Comparison of ENCODE assay signal across 8 mouse cellular contexts in genomic region chr10:9754893-9755541, GRCm38 (mm10).
A peak's percentile ranks its signal among the peaks of the same experiment; 100 is the strongest.
DNase-seq lines count a peak whose midpoint lies in the region; ATAC-seq and TF ChIP-seq lines count a peak whose summit lies in the region.

No protein-coding gene starts in this region.

- H3K4me2 ChIP-seq in hindbrain, embryonic 15.5 days = no peak overlapping the region
- H3K4me2 ChIP-seq in midbrain, postnatal 0 days (ENCODE audit: low read depth, low read length, poor library complexity, severe bottlenecking) = no peak overlapping the region

- H3K9ac ChIP-seq in hindbrain, embryonic 15.5 days = no peak overlapping the region
- no peak overlapping the region for H3K9ac ChIP-seq in midbrain, postnatal 0 days (replicated peaks; ENCODE audit: low read length, poor library complexity, severe bottlenecking)

- intact Hi-C loops in left cerebral cortex, postnatal 14 days (cut with DNase I) = loop anchor here (10.0 kb wide), 1 partner anchor 960 kb away; no protein-coding TSS in a partner anchor

- H3K4me1 ChIP-seq in hindbrain, embryonic 15.5 days (replicated peaks) = no peaks in the 10 kb centered on the region
- no peaks in the 10 kb centered on the region for H3K4me1 ChIP-seq in midbrain, postnatal 0 days (ENCODE audit: insufficient read depth, low read length)

- 48% methylated on average over 3 of the region's 3 CpGs for WGBS in hindbrain, embryonic 15.5 days
- 44% methylated on average over 3 of the region's 3 CpGs for WGBS in midbrain, postnatal 0 days

- no peak overlapping the region for H3K4me3 ChIP-seq in hindbrain, embryonic 15.5 days
- no peak overlapping the region for H3K4me3 ChIP-seq in midbrain, postnatal 0 days (ENCODE audit: low read depth, low read length)

- peaks cover 8% of the 10 kb centered on the region for H3K36me3 ChIP-seq in hindbrain, embryonic 15.5 days
- peaks cover 7% of the 10 kb centered on the region; the same call in 1 of the 2 replicates for H3K36me3 ChIP-seq in midbrain, postnatal 0 days (ENCODE audit: insufficient read depth, low read length)

- peak; percentile 89 for TF ChIP-seq CTCF in midbrain, postnatal 0 days (IDR thresholded peaks at IDR 0.05)

- no peak overlapping the region for H3K27ac ChIP-seq in hindbrain, embryonic 15.5 days (replicated peaks)
- no peak overlapping the region for H3K27ac ChIP-seq in midbrain, postnatal 0 days (ENCODE audit: low read depth, low read length)

- H3K27me3 ChIP-seq in hindbrain, embryonic 15.5 days = no peaks in the 10 kb centered on the region
- H3K27me3 ChIP-seq in midbrain, postnatal 0 days (ENCODE audit: insufficient read depth, low read length) = no peaks in the 10 kb centered on the region

- no peaks in the 10 kb centered on the region for H3K9me3 ChIP-seq in hindbrain, embryonic 15.5 days
- H3K9me3 ChIP-seq in midbrain, postnatal 0 days (ENCODE audit: low read length) = no peaks in the 10 kb centered on the region

- DNase-seq in ovary, postnatal 10 days (ENCODE audit: low spot score) = peak; percentile 36
- DNase-seq in ovary, adult 18-20 months (ENCODE audit: low spot score) = no peak
- DNase-seq in adrenal gland, postnatal 25 days = peak; percentile 68
- peak; percentile 47 for DNase-seq in fibroblast of lung, adult 2 months (ENCODE audit: low read depth)
- DNase-seq in left cerebral cortex, postnatal 14 days (ENCODE audit: low spot score in 2 of 2) = peak; percentile 87 to 90
- peak; percentile 81 for DNase-seq in midbrain, postnatal 0 days (ENCODE audit: low spot score)
- DNase-seq in yolk sac, embryonic 10.5 days (ENCODE audit: low spot score) = peak; percentile 50

- ATAC-seq in hindbrain, embryonic 15.5 days (ENCODE audit: low FRiP score, low read depth) = 0 out of 2 replicates have a peak, but pooled peaks have one; percentile 19
- peak; percentile 56; the same call in 1 of the 2 replicates for ATAC-seq in midbrain, postnatal 0 days (ENCODE audit: low FRiP score)
